Mouse (Mus musculus) spleen, adult 2 months (tissue): ENCODE results near the gene Sema4b.

Experiments used
- CTCF ChIP-seq: fragments of 200-500 bp; IDR thresholded peaks from 2 replicates; pipeline ENCODE4 v1.5.1; 2011; ENCODE audit warnings: mild to moderate bottlenecking, inconsistent platforms; ENCODE audit not compliant: insufficient read depth, insufficient read length, insufficient replicate concordance; ENCODE audit errors: extremely low read depth
- POLR2A ChIP-seq: fragments of 200-500 bp; IDR thresholded peaks from 2 replicates; pipeline ENCODE4 v1.6.1; 2011; ENCODE audit warnings: low read depth, low read length, inconsistent platforms

- no peak for TF ChIP-seq CTCF
- TF ChIP-seq POLR2A = no peak
Observed at GRCm38 (mm10) chr7:80202961-80203360, 16.3 kb downstream of the Sema4b start.
